8 mouse cellular contexts compared by ENCODE assay signal in the genomic region with DNA sequence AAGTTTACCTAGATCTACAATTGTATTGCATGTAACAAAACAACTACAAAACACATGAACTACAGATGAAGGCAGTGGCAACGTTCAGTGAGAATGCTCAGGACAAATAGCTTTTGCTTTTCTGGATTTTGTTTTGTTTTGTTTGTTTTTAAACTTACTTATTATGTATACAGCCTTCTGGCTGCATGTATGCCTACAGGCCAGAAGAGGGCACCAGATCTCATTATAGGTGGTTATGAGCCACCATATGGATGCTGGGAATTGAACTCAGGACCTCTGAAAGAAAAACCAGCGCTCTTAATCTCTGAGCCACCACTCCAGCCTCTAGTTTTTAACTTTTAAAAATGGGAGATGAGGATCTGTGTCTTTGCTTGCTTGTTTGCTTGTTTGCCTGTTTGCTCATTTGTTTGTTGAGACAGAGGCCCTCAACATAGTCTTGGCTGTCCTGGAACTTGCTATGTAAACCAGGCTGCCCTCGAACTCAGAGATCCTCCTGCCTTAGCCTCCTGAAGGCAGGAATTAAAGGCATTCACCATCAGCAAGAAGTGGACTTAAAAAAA. TPM values are rescaled to one million over a fixed set of nuclear protein-coding genes. Genes with fewer than 3 reads are reported as not detected.
DNase-seq lines count a peak whose midpoint lies in the region; ATAC-seq and TF ChIP-seq lines count a peak whose summit lies in the region.

No protein-coding gene starts in this region.

- peak overlapping the region; percentile 69 for H3K4me3 ChIP-seq in kidney, embryonic 16.5 days (ENCODE audit: low read length)
- peak overlapping the region; percentile 43 for H3K4me3 ChIP-seq in bone marrow, adult 2 months (replicated peaks; ENCODE audit: control insufficient read depth, low read depth, low read length)
- peak overlapping the region; percentile 75 for H3K4me3 ChIP-seq in hindbrain, embryonic 15.5 days
- H3K4me3 ChIP-seq in midbrain, embryonic 15.5 days = peak overlapping the region; percentile 62

- no peak overlapping the region for H3K27ac ChIP-seq in kidney, embryonic 16.5 days (ENCODE audit: low read length)
- no peak overlapping the region for H3K27ac ChIP-seq in bone marrow, adult 2 months (ENCODE audit: control insufficient read depth, insufficient read depth, low read depth, low read length, poor library complexity)
- H3K27ac ChIP-seq in hindbrain, embryonic 15.5 days (replicated peaks) = peak overlapping the region; percentile 90
- H3K27ac ChIP-seq in midbrain, embryonic 15.5 days = peak overlapping the region; percentile 85

- TF ChIP-seq POLR2A in bone marrow, adult 2 months (IDR thresholded peaks at IDR 0.05; ENCODE audit: borderline replicate concordance, control insufficient read depth, low read depth, low read length) = no peak

- H3K36me3 ChIP-seq in kidney, embryonic 16.5 days (ENCODE audit: insufficient read depth, low read length) = no peaks in the 10 kb centered on the region
- no peaks in the 10 kb centered on the region for H3K36me3 ChIP-seq in hindbrain, embryonic 15.5 days
- H3K36me3 ChIP-seq in midbrain, embryonic 15.5 days (replicated peaks) = no peaks in the 10 kb centered on the region

- no peak overlapping the region for H3K9ac ChIP-seq in kidney, embryonic 16.5 days (replicated peaks; ENCODE audit: low read length)
- H3K9ac ChIP-seq in hindbrain, embryonic 15.5 days = peak overlapping the region; percentile 66
- peak overlapping the region; percentile 63 for H3K9ac ChIP-seq in midbrain, embryonic 15.5 days

- DNase-seq in kidney, adult 8-10 months = no peak
- no peak for DNase-seq in embryo, embryonic 10 days (ENCODE audit: low spot score)
- no peak for DNase-seq in frontal cortex, postnatal 36 days (ENCODE audit: low spot score in 2 of 2)

- peak overlapping the region; percentile 56 for H3K4me2 ChIP-seq in kidney, embryonic 16.5 days (replicated peaks; ENCODE audit: low read depth, low read length)
- H3K4me2 ChIP-seq in hindbrain, embryonic 15.5 days = peak overlapping the region; percentile 51
- H3K4me2 ChIP-seq in midbrain, embryonic 15.5 days = peak overlapping the region; percentile 52

- WGBS in kidney, embryonic 16.5 days = 66% methylated on average over 3 of the region's 3 CpGs
- WGBS in bone marrow, adult 2 months = 78% methylated on average over 3 of the region's 3 CpGs
- WGBS in hindbrain, embryonic 15.5 days = 65% methylated on average over 3 of the region's 3 CpGs
- 72% methylated on average over 3 of the region's 3 CpGs for WGBS in midbrain, embryonic 15.5 days

- no peak for TF ChIP-seq CTCF in bone marrow, adult 2 months (IDR thresholded peaks at IDR 0.05; ENCODE audit: control insufficient read depth, insufficient read depth, low read length)

- no peaks in the 10 kb centered on the region for H3K9me3 ChIP-seq in kidney, embryonic 16.5 days (ENCODE audit: low read length)
- no peaks in the 10 kb centered on the region for H3K9me3 ChIP-seq in hindbrain, embryonic 15.5 days
- no peaks in the 10 kb centered on the region for H3K9me3 ChIP-seq in midbrain, embryonic 15.5 days

- ATAC-seq in kidney, embryonic 16.5 days (ENCODE audit: low FRiP score, low TSS enrichment) = no peak
- ATAC-seq in hindbrain, embryonic 15.5 days (ENCODE audit: low FRiP score, low read depth) = no peak
- no peak for ATAC-seq in midbrain, embryonic 15.5 days (replicated peaks)
- no peak for ATAC-seq in frontal cortex, adult (ENCODE audit: low TSS enrichment)

- H3K27me3 ChIP-seq in kidney, embryonic 16.5 days (ENCODE audit: insufficient read depth, low read length) = no peaks in the 10 kb centered on the region
- H3K27me3 ChIP-seq in hindbrain, embryonic 15.5 days = 0 out of 2 replicates have a peak, but pooled peaks cover 6% of the 10 kb centered on the region
- H3K27me3 ChIP-seq in midbrain, embryonic 15.5 days (replicated peaks) = 0 out of 2 replicates have a peak, but pooled peaks cover 3% of the 10 kb centered on the region

- H3K4me1 ChIP-seq in kidney, embryonic 16.5 days (ENCODE audit: insufficient read depth, low read length) = no peaks in the 10 kb centered on the region
- H3K4me1 ChIP-seq in bone marrow, adult 2 months (ENCODE audit: control insufficient read depth, insufficient read depth, low read length) = no peaks in the 10 kb centered on the region
- H3K4me1 ChIP-seq in hindbrain, embryonic 15.5 days (replicated peaks) = peaks cover 7% of the 10 kb centered on the region; the same call in 1 of the 2 replicates
- H3K4me1 ChIP-seq in midbrain, embryonic 15.5 days = no peaks in the 10 kb centered on the region

RNA-seq across cellular contexts. Expression of a gene that starts 21.1 kb away (rescaled TPM):
- polyA plus RNA-seq in kidney, embryonic 16.5 days (2015; fragmentation: Nextera tagmentation; extraction: Ambion mirVana) = 8.8 and 9.0 TPM in 2 replicates
- polyA plus RNA-seq in bone marrow, adult 2 months (2011; ENCODE audit: insufficient read depth, insufficient read length, low replicate concordance, missing spikeins) = 18.2 and 56.7 TPM in 2 replicates
- 9.6 and 12.3 TPM in 2 replicates for polyA plus RNA-seq in hindbrain, embryonic 15.5 days (2015; fragmentation: Nextera tagmentation; extraction: Ambion mirVana)
- polyA plus RNA-seq in midbrain, embryonic 15.5 days (2015; fragmentation: Nextera tagmentation; extraction: Ambion mirVana) = 10.7 and 11.7 TPM in 2 replicates

RNA-seq across cellular contexts. Expression of a gene that starts 25.0 kb away (rescaled TPM):
- polyA plus RNA-seq in kidney, embryonic 16.5 days (2015; fragmentation: Nextera tagmentation; extraction: Ambion mirVana) = 0.87 and 1.3 TPM in 2 replicates
- 10.4 and 24.3 TPM in 2 replicates for polyA plus RNA-seq in bone marrow, adult 2 months (2011; ENCODE audit: insufficient read depth, insufficient read length, low replicate concordance, missing spikeins)
- polyA plus RNA-seq in hindbrain, embryonic 15.5 days (2015; fragmentation: Nextera tagmentation; extraction: Ambion mirVana) = 0.27 and 1.0 TPM in 2 replicates
- 0.53 and 0.54 TPM in 2 replicates for polyA plus RNA-seq in midbrain, embryonic 15.5 days (2015; fragmentation: Nextera tagmentation; extraction: Ambion mirVana)

Comparison
In these comparisons a context has a peak if more than half of its experiments do, and no peak if none do; other contexts are left out.
1. H3K27ac ChIP-seq: peak in hindbrain, embryonic 15.5 days (single experiment) and midbrain, embryonic 15.5 days (single experiment); none in kidney, embryonic 16.5 days (single experiment) and bone marrow, adult 2 months (single experiment).
2. Peak in every context shown above with its lines, with median percentiles within 50 percentile points of each other: H3K4me2 ChIP-seq and H3K4me3 ChIP-seq.